Mouse (Mus musculus) cerebellum, adult 2 months (tissue): ENCODE data around the gene Hpd.

Experiments used
- CTCF ChIP-seq: fragments of 200-500 bp; IDR thresholded peaks from 2 replicates; pipeline ENCODE4 v1.5.1; 2011; ENCODE audit warnings: low read depth, mild to moderate bottlenecking, control low read depth, low read length, moderate library complexity, borderline replicate concordance; ENCODE audit not compliant: insufficient read depth
- POLR2A ChIP-seq: fragments of 200-500 bp; IDR thresholded peaks from 2 replicates; pipeline ENCODE4 v1.6.1; 2011; ENCODE audit warnings: low read length, control low read depth, borderline replicate concordance; ENCODE audit not compliant: insufficient read depth

GRCm38 (mm10) chr5:123167591-123167990 is 14.9 kb downstream of the Hpd start:
- TF ChIP-seq POLR2A, result no peak
- no peak for TF ChIP-seq CTCF
